Mouse (Mus musculus) brain, embryonic 14.5 days (tissue): ENCODE measurements at regions not wholly inside any gene's neighbourhood (a gene's known extent, or its start where the extent isn't known, plus 50 kb on each side); places are given as distances from the start of the nearest gene placed in this dataset.

ENCODE experiments used
- CTCF ChIP-seq: fragments of 200-500 bp; IDR thresholded peaks from 2 replicates; pipeline ENCODE4 v1.5.1; 2012; ENCODE audit warnings: inconsistent platforms, mild to moderate bottlenecking, moderate library complexity, borderline replicate concordance; ENCODE audit not compliant: insufficient read depth, insufficient read length; ENCODE audit errors: extremely low read depth
- POLR2A ChIP-seq: fragments of 200-500 bp; IDR thresholded peaks from 2 replicates; pipeline ENCODE4 v1.6.1; 2012; ENCODE audit warnings: mild to moderate bottlenecking, inconsistent platforms, borderline replicate concordance; ENCODE audit not compliant: poor library complexity, insufficient read depth, insufficient read length, severe bottlenecking; ENCODE audit errors: extremely low read depth

DNA sequence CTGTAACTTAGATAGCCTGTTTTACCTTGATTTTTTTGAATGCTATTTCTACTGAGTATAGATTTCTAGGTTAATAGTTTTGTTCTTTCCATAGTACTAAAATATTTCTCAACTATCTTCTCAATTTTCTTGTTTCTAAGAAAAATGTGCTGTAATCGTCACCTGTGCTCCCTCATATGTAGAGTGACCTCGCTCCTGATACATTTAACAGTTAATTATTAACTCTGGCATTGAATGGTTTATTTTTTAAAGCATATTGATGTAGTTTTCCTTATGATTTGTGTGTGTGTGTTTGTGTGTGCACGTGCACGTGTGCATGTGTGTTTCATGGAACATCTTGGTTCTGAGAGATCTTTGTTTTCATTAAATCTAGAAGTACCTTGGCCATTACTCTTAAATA, 158.7 kb upstream of the Gm15217 start:
- TF ChIP-seq POLR2A (no peak), CTCF (no peak)
